Mouse (Mus musculus) kidney, adult 2 months (tissue): Measurements from ENCODE around the gene Mtap.

Experiments
- CTCF ChIP-seq: fragments of 200-500 bp; conservative IDR thresholded peaks from 2 replicates; pipeline ENCODE4 v1.5.1; 2011; ENCODE audit warnings: low read depth, mild to moderate bottlenecking, control low read depth, low read length, moderate library complexity, mixed read lengths; ENCODE audit not compliant: insufficient read depth, insufficient read length
- POLR2A ChIP-seq: fragments of 200-500 bp; IDR thresholded peaks from one replicate; pipeline ENCODE4 v1.6.1; 2011; ENCODE audit warnings: low read depth, low read length, control low read depth

GRCm38 (mm10) chr4:89120353-89120752 is 16.6 kb upstream of the Mtap start:
- TF ChIP-seq POLR2A (no peak), CTCF (no peak)
